Mouse (Mus musculus) CD4-positive, CD25-positive, alpha-beta regulatory T cell (primary cell): ENCODE results near the gene Ero1l. TPM values are rescaled to one million over a fixed set of nuclear protein-coding genes. Genes with fewer than 3 reads are reported as not detected.

Experiments used
- polyA plus RNA-seq: library from polyadenylated mRNA; unstranded; fragments of 100-300 nt; shearing (Covaris generic); gene quantifications from one replicate; pipeline ENCODE4 v1.2.1, GENCODE M21; 2017

Gene Ero1l
- polyA plus RNA-seq: 42.3 TPM

GRCm38 (mm10) chr14:45318426-45319236, at the start of gene Ero1l:
TSS of gene Ero1l (minus strand) at chr14:45318771.

GRCm38 (mm10) chr14:45350931-45351859, 32.6 kb upstream of the Ero1l start, which contains the start of gene Styx:
TSS of gene Styx (plus strand) at chr14:45351093.

GRCm38 (mm10) chr14:45329589-45330181, 11.1 kb upstream of the Ero1l start, which contains the start of gene Psmc6:
TSS of gene Psmc6 (plus strand) at chr14:45329788.

Other genes with a start within 250 kb of the Ero1l start
- 1.8 TPM for gene Gpr137c, start 99.1 kb downstream of the Ero1l start, polyA plus RNA-seq
- gene Txndc16, start 98.4 kb downstream of the Ero1l start, polyA plus RNA-seq: 16.3 TPM
- gene Psmc6, start 11.0 kb upstream of the Ero1l start, polyA plus RNA-seq: 135 TPM
- 7.1 TPM for gene Styx, start 32.3 kb upstream of the Ero1l start, polyA plus RNA-seq
- gene Gnpnat1, start 86.1 kb upstream of the Ero1l start, polyA plus RNA-seq: 74.7 TPM
- 0.11 TPM for gene Fermt2, start 211.3 kb upstream of the Ero1l start, polyA plus RNA-seq